Mouse (Mus musculus): ENCODE data around the gene Dlk2.
A peak's percentile ranks its signal among the peaks of the same experiment; 100 is the strongest.

Dlk2 gene

DNA sequence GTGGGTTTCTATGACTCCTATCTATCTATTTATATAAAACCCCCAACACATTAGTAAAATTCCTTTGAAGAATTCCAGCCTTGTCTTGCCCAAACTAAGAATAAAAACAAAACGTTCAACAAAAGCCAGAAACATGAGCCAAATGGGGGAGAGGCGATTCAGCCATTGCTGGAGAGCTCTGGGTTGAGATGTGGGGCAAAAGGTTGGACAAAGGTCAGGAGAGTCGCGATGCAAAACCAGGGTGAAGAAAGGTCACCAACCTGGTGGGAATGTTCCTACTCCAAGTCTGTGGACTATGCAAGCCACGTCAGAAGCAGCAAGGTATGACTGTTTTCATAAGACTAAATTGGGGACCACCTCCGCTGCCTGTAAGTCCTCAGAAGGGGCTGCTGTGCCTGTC, 23.3 kb downstream of the Dlk2 start:
- no peak for DNase-seq (ENCODE audit: low spot score in 2 of 2)

GRCm38 (mm10) chr17:46322046-46322823, 25.0 kb downstream of the Dlk2 start:
- DNase-seq (ENCODE audit: low spot score in 2 of 2), result no peak

- no peak for DNase-seq (ENCODE audit: low spot score in 2 of 2)
Measured at GRCm38 (mm10) chr17:46327413-46327905, 30.2 kb downstream of the Dlk2 start.

DNA sequence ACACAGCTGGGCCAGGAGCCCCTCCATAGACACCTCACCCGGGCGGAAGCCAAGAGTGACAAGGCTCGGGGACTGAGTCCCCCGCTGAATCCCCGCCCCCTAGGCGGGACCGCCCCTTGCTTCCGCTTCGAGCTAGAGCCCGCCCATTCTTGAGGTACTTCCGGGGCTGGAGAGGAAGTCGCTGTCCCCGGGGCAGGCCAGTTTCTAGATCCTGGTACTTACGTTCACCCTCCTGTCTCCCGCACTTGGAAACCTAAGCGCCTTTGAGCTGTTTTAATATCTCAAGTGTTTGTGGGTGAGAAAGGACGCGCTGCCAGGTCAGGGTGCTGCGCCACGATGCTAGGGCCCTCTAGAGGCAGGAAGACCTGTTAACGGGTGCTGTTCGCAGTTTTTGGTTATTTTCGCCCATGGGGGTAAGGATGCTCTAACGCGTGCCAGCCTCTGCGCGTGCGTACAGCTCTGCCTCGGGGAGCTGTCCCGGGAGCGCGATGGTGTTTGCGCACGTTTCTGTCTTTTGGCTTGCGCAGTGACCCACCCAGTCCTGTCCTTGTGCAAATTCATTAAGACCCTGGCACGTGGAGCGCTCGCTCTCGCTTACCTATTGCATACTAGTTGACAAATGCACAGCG, 30.8 kb downstream of the Dlk2 start, which contains the start of gene Abcc10:
Gene Abcc10 (minus strand): TSS at position 447 of the 629 bp plus-strand sequence.
- DNase-seq (ENCODE audit: low spot score in 2 of 2), result peak; percentile 97 to 98

DNA sequence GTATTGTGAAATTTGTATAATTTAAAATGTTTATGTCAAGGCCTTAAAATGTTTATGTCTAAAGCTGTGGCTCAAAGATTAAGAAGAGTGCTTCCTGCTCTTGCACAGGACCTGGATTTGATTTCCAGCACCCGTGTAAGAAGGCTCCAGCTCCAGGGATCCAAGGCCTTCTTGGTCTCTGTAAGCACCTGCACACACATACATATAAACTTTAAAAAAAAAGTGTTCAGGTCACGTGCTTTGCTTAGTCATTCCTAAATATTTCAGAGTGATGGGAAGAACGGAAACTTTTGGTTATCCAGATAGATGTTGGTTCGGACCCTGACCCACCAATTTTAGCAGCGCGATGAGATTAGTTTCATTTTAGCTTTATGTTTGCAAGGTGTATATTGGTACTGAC, 31.5 kb downstream of the Dlk2 start:
- DNase-seq (ENCODE audit: low spot score in 2 of 2), result no peak

GRCm38 (mm10) chr17:46336475-46336874, 39.3 kb downstream of the Dlk2 start:
- DNase-seq (ENCODE audit: low spot score in 2 of 2), result peak in 1 of 2 experiments; percentile 24

DNA sequence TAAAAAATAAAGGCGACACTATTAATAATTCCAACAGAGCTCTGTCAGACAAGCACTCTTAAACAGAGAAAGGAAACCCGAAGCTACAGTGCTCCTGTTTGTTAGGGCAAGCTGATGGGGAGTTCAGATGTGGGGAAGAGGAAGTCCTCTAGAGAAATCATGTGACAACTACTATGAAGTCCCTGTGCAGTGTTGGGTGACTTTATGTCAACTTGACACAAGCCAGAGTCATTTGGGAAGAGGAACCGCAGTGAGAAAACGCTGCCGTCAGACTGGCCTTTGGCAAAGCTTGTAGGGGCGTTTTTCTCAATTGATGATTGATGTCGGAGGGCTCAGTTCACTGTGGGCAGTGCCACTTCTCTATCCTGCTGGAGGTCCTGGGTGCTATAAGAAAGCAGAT, 44.0 kb downstream of the Dlk2 start:
- no peak for DNase-seq (ENCODE audit: low spot score in 2 of 2)

GRCm38 (mm10) chr17:46351026-46351700, 53.9 kb downstream of the Dlk2 start:
- DNase-seq (ENCODE audit: low spot score in 2 of 2), result no peak

All from thymus, postnatal 10 days (tissue).